Mouse (Mus musculus) c-Kit-positive CD71-positive TER-119-positive erythroid progenitor cells, embryonic 14.5 days (primary cell): Measurements from ENCODE around the gene Gm10972.
"Not testable (repeated sequence)": the region's sequence is repeated elsewhere in the genome, so short reads cannot be mapped to it uniquely, and the experiment has no call there.

Experiments
- DNase-seq: peaks from one replicate; pipeline ENCODE4 v3.0.0-alpha.2; 2013; ENCODE audit warnings: low spot score

The Gm10972 gene

GRCm38 (mm10) chr3:94659142-94659748 lies 16.3 kb downstream of the Gm10972 start:
- DNase-seq, result peak; percentile 61

GRCm38 (mm10) chr3:94660841-94661240 lies 17.9 kb downstream of the Gm10972 start:
- not testable (repeated sequence) for DNase-seq

GRCm38 (mm10) chr3:94665060-94665802 lies 22.3 kb downstream of the Gm10972 start:
- DNase-seq, result peak; percentile 37

DNA sequence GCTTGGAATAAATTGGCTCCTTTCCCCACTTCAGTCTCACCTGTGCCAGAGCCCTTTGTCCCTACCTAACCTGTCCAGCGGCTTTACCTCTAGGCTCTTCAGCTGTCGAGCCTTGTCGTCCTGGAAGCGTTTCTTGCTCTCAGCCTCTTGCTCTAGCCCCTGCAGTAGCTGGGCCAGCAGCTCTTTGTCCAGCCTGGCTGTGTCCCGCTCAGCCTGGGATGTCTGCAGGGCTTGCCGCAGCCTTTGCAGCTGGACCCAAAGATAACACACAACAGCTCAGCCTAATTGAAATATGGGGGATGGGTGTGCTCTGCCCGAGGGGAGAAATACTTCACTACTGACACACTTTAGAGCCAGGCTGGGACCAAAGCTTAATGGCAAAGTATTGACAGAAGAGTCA lies 23.0 kb downstream of the Gm10972 start:
- not testable (repeated sequence) for DNase-seq

- DNase-seq, result not testable (repeated sequence)
Observed at GRCm38 (mm10) chr3:94675101-94675500, 32.2 kb downstream of the Gm10972 start.

GRCm38 (mm10) chr3:94679351-94679841 lies 36.5 kb downstream of the Gm10972 start:
- DNase-seq, result no peak

- DNase-seq, result not testable (repeated sequence)
Observed at GRCm38 (mm10) chr3:94680032-94680431, 37.1 kb downstream of the Gm10972 start.

DNA sequence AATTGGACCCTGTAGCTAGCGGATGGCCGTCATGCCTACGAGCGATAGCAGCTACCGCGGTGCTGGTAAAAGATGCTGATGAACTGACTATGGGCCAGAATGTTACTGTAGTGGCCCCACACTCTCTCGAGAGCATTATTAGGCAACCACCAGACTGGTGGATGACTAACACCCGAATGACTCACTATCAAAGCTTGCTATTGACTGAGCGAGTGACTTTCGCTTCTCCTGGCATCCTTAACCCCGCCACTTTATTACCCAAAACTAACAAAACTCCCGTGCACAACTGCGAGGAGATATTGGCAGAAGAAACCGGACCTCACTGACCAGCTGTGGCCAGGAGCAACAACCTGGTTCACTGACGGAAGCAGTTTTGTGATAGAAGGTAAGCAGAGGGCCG lies 37.9 kb downstream of the Gm10972 start:
- DNase-seq, result no peak

- DNase-seq, result no peak
Observed at GRCm38 (mm10) chr3:94683646-94684045, 40.7 kb downstream of the Gm10972 start.

DNA sequence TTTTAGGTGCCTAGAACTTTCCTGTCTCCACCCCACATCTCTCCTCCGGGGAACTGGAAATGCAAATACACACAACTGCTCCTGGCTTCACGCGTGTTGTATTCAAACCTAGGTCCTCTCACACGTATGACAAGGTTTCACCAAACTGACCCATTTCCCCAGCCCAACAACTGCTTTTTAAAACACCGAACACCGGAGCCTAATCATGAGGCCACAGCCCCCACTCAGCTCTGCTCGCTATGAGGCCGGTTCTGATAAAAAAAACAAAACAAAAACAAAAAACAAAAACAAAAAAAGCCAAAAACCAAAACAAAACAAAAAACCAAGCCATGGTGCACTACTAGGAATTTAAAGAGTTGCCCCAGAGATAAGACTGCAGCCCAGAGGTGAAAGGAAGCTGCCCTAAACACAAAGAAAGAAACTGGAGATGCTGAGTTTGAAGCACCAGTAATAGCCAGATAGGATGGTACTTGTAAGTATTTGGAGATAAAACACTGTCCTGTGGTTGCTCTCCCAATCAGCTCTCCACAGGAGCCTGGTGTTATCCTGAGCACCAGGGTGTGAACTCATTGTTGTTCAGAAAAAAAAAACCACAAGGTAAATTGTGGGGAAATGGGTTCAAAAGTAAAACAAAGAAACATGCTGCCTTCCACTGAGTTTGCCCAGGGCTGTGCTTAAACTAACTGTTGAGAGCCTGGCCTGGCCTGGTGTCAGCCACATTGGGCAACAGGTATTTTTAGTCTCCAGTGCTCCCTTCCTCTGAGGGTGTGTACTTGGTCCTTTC lies 43.3 kb downstream of the Gm10972 start:
- not testable (repeated sequence) for DNase-seq

- DNase-seq, result not testable (repeated sequence)
Observed at GRCm38 (mm10) chr3:94688698-94689097, 45.8 kb downstream of the Gm10972 start.

DNA sequence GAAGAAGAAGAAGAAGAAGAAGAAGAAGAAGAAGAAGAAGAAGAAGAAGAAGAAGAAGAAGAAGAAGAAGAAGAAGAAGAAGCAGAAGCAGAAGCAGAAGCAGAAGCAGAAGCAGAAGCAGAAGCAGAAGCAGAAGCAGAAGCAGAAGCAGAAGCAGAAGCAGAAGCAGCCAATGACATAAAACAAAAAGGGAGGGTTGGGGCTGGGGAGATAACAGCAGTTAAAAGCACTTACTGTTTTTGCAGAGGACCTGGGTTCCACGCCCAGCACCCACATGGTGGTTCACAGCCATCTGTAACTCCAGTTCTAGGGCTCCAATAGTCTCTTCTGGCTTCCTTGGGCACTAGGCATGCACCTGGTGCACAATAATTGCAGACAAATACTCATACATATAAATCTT lies 46.3 kb downstream of the Gm10972 start:
- not testable (repeated sequence) for DNase-seq

DNA sequence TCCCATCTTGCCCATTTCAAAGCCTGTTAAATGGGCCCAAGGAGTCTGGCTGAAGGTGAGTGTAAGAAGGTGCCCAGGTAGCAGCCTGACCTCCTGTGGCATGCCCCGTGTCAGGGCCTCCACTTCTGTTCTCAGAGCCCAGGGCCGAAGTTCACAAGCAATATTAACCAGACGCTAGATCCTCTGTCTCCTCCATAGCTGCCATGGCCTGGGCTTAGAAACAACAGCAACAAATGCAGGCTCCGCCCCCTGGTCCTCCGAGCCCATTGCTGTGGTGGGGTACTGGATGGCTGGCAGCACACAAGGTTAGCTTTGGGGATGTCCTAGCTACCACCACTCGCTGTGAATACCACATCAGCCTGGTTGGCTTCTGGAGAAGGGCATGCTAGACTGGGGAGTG lies 47.2 kb downstream of the Gm10972 start:
- not testable (repeated sequence) for DNase-seq

DNA sequence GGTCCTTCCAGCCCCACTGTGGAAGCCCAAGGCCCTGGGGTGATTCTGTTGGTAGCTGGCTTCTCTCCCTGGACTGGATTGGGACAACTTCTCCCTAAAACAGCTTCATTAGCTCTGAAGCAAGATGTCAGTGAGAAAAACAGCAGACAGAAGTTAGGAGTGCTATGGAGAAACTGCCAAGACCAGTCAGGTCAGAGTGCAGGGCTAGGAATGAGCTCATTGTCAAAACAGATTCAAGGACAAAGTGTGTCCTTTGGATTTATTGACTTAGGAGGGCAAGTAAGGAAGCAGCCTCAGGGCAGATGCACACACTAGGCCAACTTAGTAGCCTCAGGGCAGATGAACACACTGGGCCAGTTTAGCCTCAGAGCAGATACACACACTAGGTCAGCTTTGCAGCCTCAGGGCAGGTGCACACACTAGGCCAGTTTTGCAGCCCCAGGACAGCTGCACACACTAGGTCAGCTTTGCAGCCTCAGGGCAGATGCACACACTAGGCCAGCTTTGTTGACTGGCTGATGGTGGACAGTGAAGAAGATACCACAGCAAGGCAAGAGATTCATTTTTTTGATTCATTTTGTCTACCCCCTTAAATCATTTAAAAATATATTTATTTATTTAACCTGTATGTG lies 47.8 kb downstream of the Gm10972 start:
- DNase-seq, result no peak

GRCm38 (mm10) chr3:94691694-94692093 lies 48.8 kb downstream of the Gm10972 start:
- DNase-seq, result not testable (repeated sequence)
